Mouse (Mus musculus) layer of hippocampus, adult 2 months (tissue): Measurements from ENCODE around the gene Olfr1134. TPM values are rescaled to one million over a fixed set of nuclear protein-coding genes. Genes with fewer than 3 reads are reported as not detected.
"Not testable (repeated sequence)": the region's sequence is repeated elsewhere in the genome, so short reads cannot be mapped to it uniquely, and the experiment has no call there.

Source experiments
- DNase-seq, 2 experiments: peaks; one replicate each; pipeline ENCODE4 v3.0.0; 2022; ENCODE audit warnings: low spot score in 2 of 2
- H3K27ac ChIP-seq: fragments of 200-600 bp; 2 replicates; pipeline ENCODE4 v1.8.1; 2022
- H3K4me3 ChIP-seq: fragments of 200-600 bp; 2 replicates; pipeline ENCODE4 v1.8.1; 2022; ENCODE audit warnings: mild to moderate bottlenecking
- CTCF ChIP-seq: fragments of 200-600 bp; conservative IDR thresholded peaks from 2 replicates; pipeline ENCODE4 v1.8.1; 2022; ENCODE audit warnings: antibody characterized with exemption, mild to moderate bottlenecking, moderate library complexity
- long read RNA-seq, 2 experiments: library from polyadenylated mRNA; stranded (forward); transcript quantifications; one replicate each; pipeline ENCODE4 v2.0.0; 2021; ENCODE audit warnings: borderline mapping rate in 2 of 2
- total RNA-seq, 2 experiments: library from RNA; stranded (reverse); gene quantifications; 2 replicates each; pipeline ENCODE4 v1.2.3; 2021

Gene Olfr1134
- not detected for total RNA-seq
- long read RNA-seq, experiment 1, result 0 reads
- long read RNA-seq, experiment 2, result 0 reads

DNA sequence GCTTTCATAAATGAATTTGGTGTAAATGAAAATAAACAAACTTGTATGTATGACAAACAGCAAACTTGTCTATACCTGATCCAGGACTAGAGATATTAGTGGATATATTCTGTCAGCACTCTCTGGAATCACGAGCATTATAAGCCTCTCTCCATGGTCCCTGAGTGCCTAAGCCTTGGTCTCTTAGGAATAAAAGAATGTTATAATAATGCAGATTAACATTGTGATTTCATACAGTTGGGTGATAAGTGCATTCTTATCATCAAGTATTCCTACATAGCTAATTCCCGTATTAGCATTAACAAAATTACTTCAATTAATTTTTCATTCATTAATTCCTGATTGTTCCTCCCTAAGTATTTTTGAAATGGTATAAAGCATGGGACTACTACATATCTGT is at the start of gene Olfr1134:
Olfr1134 (minus strand) TSS at position 101 of the 400 bp plus-strand sequence.
- H3K4me3 ChIP-seq, result no peak within 1 kb of the TSS
- no peak for DNase-seq
- no peak for TF ChIP-seq CTCF
- H3K27ac ChIP-seq, result no peak within 1 kb of the TSS

DNA sequence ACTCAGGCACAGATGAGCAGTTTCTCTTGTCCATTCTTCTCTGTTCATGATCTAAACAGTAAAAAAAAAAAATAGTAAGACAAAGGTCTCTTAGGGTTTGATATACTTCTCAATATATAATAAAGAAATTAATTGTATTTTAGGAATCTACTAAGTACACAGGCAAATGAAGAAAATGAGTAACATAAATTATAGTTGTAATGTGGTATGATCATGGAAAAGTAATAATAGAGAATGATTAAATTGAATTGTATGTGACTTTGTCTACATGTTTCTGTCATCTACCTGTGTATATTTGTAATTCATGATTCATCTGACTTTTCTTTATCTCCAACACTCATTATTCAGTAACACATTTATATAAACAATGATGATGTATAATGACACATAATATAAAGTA is 35.6 kb upstream of the Olfr1134 start, which contains the start of gene Olfr1136:
Olfr1136 (minus strand) TSS at position 101 of the 400 bp plus-strand sequence.
- TF ChIP-seq CTCF, result no peak
- DNase-seq, result no peak
- Histone ChIP-seq H3K4me3 (no peak within 1 kb of the TSS), H3K27ac (no peak within 1 kb of the TSS)

- no peak within 1 kb of the TSS for H3K4me3 ChIP-seq
- TF ChIP-seq CTCF, result no peak
- DNase-seq, result no peak
- H3K27ac ChIP-seq, result no peak within 1 kb of the TSS
Observed at GRCm38 (mm10) chr2:87673564-87673963, 15.3 kb upstream of the Olfr1134 start, which contains the start of gene Olfr1135. Olfr1135 (minus strand) TSS chr2:87673664.

GRCm38 (mm10) chr2:87647274-87647673 is 11.0 kb downstream of the Olfr1134 start, which contains the start of gene Olfr1133:
Olfr1133 (minus strand) TSS chr2:87647374.
- no peak for DNase-seq
- Histone ChIP-seq H3K27ac (no peak within 1 kb of the TSS), H3K4me3 (no peak within 1 kb of the TSS)
- no peak for TF ChIP-seq CTCF

DNA sequence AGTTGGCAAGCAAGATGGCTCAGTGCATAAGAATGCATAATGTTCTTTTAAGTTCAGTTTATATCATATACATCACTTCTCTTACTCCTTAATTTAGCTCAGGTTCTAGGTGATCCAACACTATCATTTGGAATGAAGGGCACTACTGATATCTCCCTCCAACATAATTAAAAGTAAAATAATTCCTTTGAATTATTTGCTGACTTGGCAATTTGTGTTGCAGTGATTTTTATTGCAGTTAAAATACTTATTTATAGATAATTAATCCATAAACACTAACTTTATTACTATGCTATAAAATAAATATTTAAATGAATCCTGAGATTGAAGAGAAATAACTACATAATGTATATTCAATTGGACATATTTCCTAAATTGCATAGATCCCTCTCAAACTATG is 15.8 kb downstream of the Olfr1134 start:
- no peak overlapping the region for H3K4me3 ChIP-seq
- no peak for TF ChIP-seq CTCF
- no peak for DNase-seq
- H3K27ac ChIP-seq, result no peak overlapping the region

GRCm38 (mm10) chr2:87637435-87637834 is 20.8 kb downstream of the Olfr1134 start, which contains the start of gene Olfr1132:
Olfr1132 (minus strand) TSS chr2:87637535.
- H3K27ac ChIP-seq, result no peak within 1 kb of the TSS
- no peak for DNase-seq
- H3K4me3 ChIP-seq, result no peak within 1 kb of the TSS
- TF ChIP-seq CTCF, result no peak

GRCm38 (mm10) chr2:87626804-87627203 is 31.5 kb downstream of the Olfr1134 start, which contains the start of gene Olfr1131:
Olfr1131 (plus strand) TSS chr2:87627104.
- TF ChIP-seq CTCF, result no peak
- Histone ChIP-seq H3K4me3 (no peak within 1 kb of the TSS), H3K27ac (no peak within 1 kb of the TSS)
- no peak for DNase-seq

DNA sequence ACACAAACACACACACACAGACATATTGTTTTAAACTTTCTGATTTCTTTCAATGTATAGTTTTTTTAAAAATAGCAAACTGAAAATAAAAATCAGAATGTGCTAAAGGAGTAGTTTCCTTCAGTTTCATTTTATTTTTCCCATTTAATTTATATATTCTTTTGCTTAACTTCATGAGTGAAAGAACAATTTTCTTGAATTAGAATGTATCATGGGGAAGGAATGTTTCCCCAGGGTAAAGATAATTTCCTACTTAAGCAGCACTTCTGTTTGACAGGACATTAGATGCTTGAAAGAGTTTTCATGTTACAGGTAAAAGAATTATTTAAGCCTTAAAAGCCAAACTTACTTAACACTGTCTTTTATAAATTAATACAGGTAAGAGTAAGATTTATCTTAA is 52.3 kb downstream of the Olfr1134 start, which contains the start of gene Olfr1130:
Olfr1130 (plus strand) TSS at position 301 of the 400 bp plus-strand sequence.
- H3K4me3 ChIP-seq, DNase-seq, H3K27ac ChIP-seq: not testable (repeated sequence)

Other genes with a start within 250 kb of the Olfr1134 start
- gene Olfr1123, start 241.8 kb downstream of the Olfr1134 start, total RNA-seq, result not detected
- gene Olfr1124, start 228.2 kb downstream of the Olfr1134 start, total RNA-seq, result not detected
- not detected for gene Olfr1126, start 204.5 kb downstream of the Olfr1134 start, total RNA-seq
- gene Pramel7, start 161.4 kb downstream of the Olfr1134 start, total RNA-seq, result not detected
- not detected for gene Pramel6, start 151.9 kb downstream of the Olfr1134 start, total RNA-seq
- gene Olfr153, start 126.7 kb downstream of the Olfr1134 start, total RNA-seq, result under 1 TPM in 1 of 2 experiments, not detected in 1; 0.28 TPM
- gene Olfr1128, start 112.9 kb downstream of the Olfr1134 start, total RNA-seq, result not detected
- gene Olfr1129, start 84.6 kb downstream of the Olfr1134 start, total RNA-seq, result not detected
- not detected for gene Olfr1130, start 52.2 kb downstream of the Olfr1134 start, total RNA-seq
- not detected for gene Olfr1131, start 31.4 kb downstream of the Olfr1134 start, total RNA-seq
- not detected for gene Olfr1132, start 20.9 kb downstream of the Olfr1134 start, total RNA-seq
- gene Olfr1133, start 11.1 kb downstream of the Olfr1134 start, total RNA-seq, result not detected
- gene Olfr1135, start 15.2 kb upstream of the Olfr1134 start, total RNA-seq, result not detected
- not detected for gene Olfr1136, start 35.5 kb upstream of the Olfr1134 start, total RNA-seq
- not detected for gene Olfr1137, start 54.7 kb upstream of the Olfr1134 start, total RNA-seq
- not detected for gene Olfr1138, start 81.5 kb upstream of the Olfr1134 start, total RNA-seq
- gene Olfr1140, start 85.3 kb upstream of the Olfr1134 start, total RNA-seq, result not detected
- gene Olfr1141, start 95.5 kb upstream of the Olfr1134 start, total RNA-seq, result not detected
- gene Olfr152, start 121.0 kb upstream of the Olfr1134 start, total RNA-seq, result not detected
- not detected for gene Olfr1143, start 142.1 kb upstream of the Olfr1134 start, total RNA-seq
- not detected for gene Olfr1145, start 151.4 kb upstream of the Olfr1134 start, total RNA-seq
- not detected for gene Olfr1148, start 172.1 kb upstream of the Olfr1134 start, total RNA-seq
- not detected for gene Olfr1150-ps1, start 185.5 kb upstream of the Olfr1134 start, total RNA-seq
- not detected for gene Olfr1151, start 197.4 kb upstream of the Olfr1134 start, total RNA-seq
- gene Olfr1152, start 208.0 kb upstream of the Olfr1134 start, total RNA-seq, result not detected
- gene Olfr1153, start 236.5 kb upstream of the Olfr1134 start, total RNA-seq, result not detected
- gene Olfr1154, start 246.7 kb upstream of the Olfr1134 start, total RNA-seq, result not detected